Comparison of ENCODE assay signal across 18 mouse cellular contexts in the genomic region with DNA sequence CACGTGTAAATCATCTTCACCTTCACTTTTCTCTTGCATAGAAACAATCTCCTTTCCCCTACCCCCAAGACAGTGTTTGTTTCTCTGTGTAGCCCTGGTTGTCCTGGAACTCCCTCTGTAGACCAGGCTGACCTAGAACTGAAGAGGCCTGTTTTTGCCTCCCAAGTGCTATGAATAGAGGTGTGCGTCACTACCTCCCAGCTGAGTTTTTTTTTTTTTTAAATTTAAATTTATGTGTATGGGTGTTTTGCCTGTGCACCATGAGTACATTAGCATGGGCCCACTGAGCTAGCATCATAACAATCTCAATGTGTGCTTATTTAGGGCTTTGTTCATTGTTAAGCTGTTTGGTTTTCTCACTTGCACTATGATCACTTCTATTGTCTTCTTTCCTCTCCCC.
"Had no signal": no experiment of that assay in that cellular context is flagged by ENCODE, and none has a peak within 500 bp of the region (broad histone marks: within the 10 kb centered on the region; RNA-seq: fewer than 3 reads in every experiment).

No protein-coding gene starts in this region.

- H3K27ac ChIP-seq: lung, embryonic 15.5 days; macrophage; midbrain, embryonic 13.5 days; midbrain, embryonic 15.5 days; neural tube, embryonic 12.5 days; stomach, embryonic 15.5 days; stomach, postnatal 0 days had no signal

- H3K9ac ChIP-seq: liver, postnatal 0 days; lung, embryonic 15.5 days; midbrain, embryonic 13.5 days; midbrain, embryonic 15.5 days; neural tube, embryonic 12.5 days; stomach, embryonic 15.5 days had no signal

- H3K36me3 ChIP-seq: lung, embryonic 15.5 days; midbrain, embryonic 13.5 days; midbrain, embryonic 15.5 days; neural tube, embryonic 12.5 days; stomach, embryonic 15.5 days had no signal

- H3K4me2 ChIP-seq: lung, embryonic 15.5 days; midbrain, embryonic 11.5 days; midbrain, embryonic 13.5 days; midbrain, embryonic 15.5 days; neural tube, embryonic 12.5 days; stomach, embryonic 15.5 days had no signal

- H3K4me1 ChIP-seq: lung, embryonic 15.5 days; midbrain, embryonic 13.5 days; midbrain, embryonic 15.5 days; neural tube, embryonic 12.5 days; stomach, embryonic 15.5 days had no signal

- H3K27me3 ChIP-seq: lung, embryonic 15.5 days; megakaryocyte, embryonic 14.5 days; midbrain, embryonic 13.5 days; midbrain, embryonic 15.5 days; neural tube, embryonic 12.5 days; stomach, embryonic 15.5 days had no signal

- H3K9me3 ChIP-seq: lung, embryonic 15.5 days; megakaryocyte, embryonic 14.5 days; midbrain, embryonic 13.5 days; midbrain, embryonic 15.5 days; neural tube, embryonic 12.5 days; stomach, embryonic 15.5 days had no signal

- H3K4me3 ChIP-seq: lung, embryonic 15.5 days; megakaryocyte, embryonic 14.5 days; midbrain, embryonic 13.5 days; midbrain, embryonic 15.5 days; neural tube, embryonic 12.5 days; stomach, embryonic 15.5 days had no signal

- ATAC-seq: liver, postnatal 0 days; lung, postnatal 0 days; midbrain, embryonic 13.5 days; midbrain, embryonic 15.5 days had no signal

- DNase-seq: liver, postnatal 0 days; lung, adult 2 months; lung, postnatal 14 days; lung, postnatal 36 days; right cerebral cortex, postnatal 25 days; thymus, adult 2 months; thymus, postnatal 25 days; thymus, postnatal 4 days had no signal
